Mouse (Mus musculus) heart, embryonic 13.5 days (tissue): ENCODE results near the gene Arhgef15. TPM values are rescaled to one million over a fixed set of nuclear protein-coding genes. Genes with fewer than 3 reads are reported as not detected.
"Not testable (repeated sequence)": the region's sequence is repeated elsewhere in the genome, so short reads cannot be mapped to it uniquely, and the experiment has no call there.

Experiments
- ATAC-seq: fragments of 200-750 bp; cut with Nextera tagmentation; 2 replicates; pipeline ENCODE4 v1.8.0; 2017; ENCODE audit warnings: moderate TSS enrichment; ENCODE audit not compliant: insufficient number of reproducible peaks, low FRiP score, low TSS enrichment; ENCODE audit errors: extremely low read depth
- H3K27ac ChIP-seq: fragments of 300-500 bp; sonication (generic); replicated peaks from 2 replicates; pipeline ENCODE4 v1.5.1; 2015; ENCODE audit warnings: moderate library complexity, mild to moderate bottlenecking, inconsistent platforms
- H3K27me3 ChIP-seq: fragments of 300-500 bp; sonication (generic); replicated peaks from 2 replicates; pipeline ENCODE4 v1.6.1; 2015; ENCODE audit warnings: mild to moderate bottlenecking, inconsistent platforms
- H3K36me3 ChIP-seq: fragments of 300-500 bp; sonication (generic); 2 replicates; pipeline ENCODE4 v1.6.1; 2015; ENCODE audit warnings: mild to moderate bottlenecking, inconsistent platforms
- H3K4me1 ChIP-seq: fragments of 300-500 bp; sonication (generic); 2 replicates; pipeline ENCODE4 v1.6.1; 2015; ENCODE audit warnings: inconsistent platforms
- H3K4me2 ChIP-seq: fragments of 300-500 bp; sonication (generic); 2 replicates; pipeline ENCODE4 v1.6.1; 2015; ENCODE audit warnings: inconsistent platforms, mild to moderate bottlenecking, moderate library complexity
- H3K4me3 ChIP-seq: fragments of 300-500 bp; sonication (generic); 2 replicates; pipeline ENCODE4 v1.5.1; 2015; ENCODE audit warnings: moderate library complexity, mild to moderate bottlenecking, inconsistent platforms
- H3K9ac ChIP-seq: fragments of 300-500 bp; sonication (generic); 2 replicates; pipeline ENCODE4 v1.6.1; 2015; ENCODE audit warnings: inconsistent platforms, mild to moderate bottlenecking, moderate library complexity
- H3K9me3 ChIP-seq: fragments of 300-500 bp; sonication (generic); 2 replicates; pipeline ENCODE4 v1.6.1; 2016; ENCODE audit warnings: inconsistent platforms
- WGBS: fragments of 180-500 bp; shearing (Covaris S2); methylation state at CpG from one replicate; pipeline ENCODE4 v1.1.7; 2015; ENCODE audit warnings: mixed read lengths; 5-methylcytosine and 5-hydroxymethylcytosine counted together
- polyA plus RNA-seq: library from polyadenylated mRNA; unstranded; fragments of >200 nt; fragmentation: Nextera tagmentation; extraction: Ambion mirVana; gene quantifications from 2 replicates; pipeline ENCODE4 v1.2.1, GENCODE M21; 2015

Gene Arhgef15
- polyA plus RNA-seq, 1 experiment from 2014 or later = 11.5 TPM

- WGBS = 52% methylated on average over 5 of the region's 5 CpGs
- H3K27me3 ChIP-seq = peaks cover 6% of the 10 kb centered on the region; the same call in 1 of the 2 replicates
- no peaks in the 10 kb centered on the region for H3K4me1 ChIP-seq
- no peak overlapping the region for H3K4me3 ChIP-seq
- H3K27ac ChIP-seq = no peak overlapping the region; the same call in 1 of the 2 replicates
- no peak overlapping the region for H3K4me2 ChIP-seq
- H3K9ac ChIP-seq = no peak overlapping the region
- no peaks in the 10 kb centered on the region for H3K9me3 ChIP-seq
- no peaks in the 10 kb centered on the region for H3K36me3 ChIP-seq
- no peak for ATAC-seq
These were observed 22.0 kb upstream of the Arhgef15 start for GRCm38 (mm10) chr11:68979320-68979733.

GRCm38 (mm10) chr11:68975601-68976000, 18.3 kb upstream of the Arhgef15 start:
- H3K27ac ChIP-seq = no peak overlapping the region
- no peak overlapping the region for H3K4me3 ChIP-seq
- H3K27me3 ChIP-seq = peaks cover 6% of the 10 kb centered on the region; the same call in 1 of the 2 replicates
- no peaks in the 10 kb centered on the region for H3K9me3 ChIP-seq
- WGBS = 88% methylated on average over 1 of the region's 1 CpGs
- H3K4me1 ChIP-seq = peaks cover 26% of the 10 kb centered on the region
- no peak for ATAC-seq
- no peak overlapping the region for H3K9ac ChIP-seq
- no peaks in the 10 kb centered on the region for H3K36me3 ChIP-seq
- H3K4me2 ChIP-seq = no peak overlapping the region

GRCm38 (mm10) chr11:68975085-68975484, 17.8 kb upstream of the Arhgef15 start, which contains the start of gene Rangrf:
Gene Rangrf (minus strand): TSS chr11:68975185.
- Histone ChIP-seq H3K36me3 (no peaks in the 10 kb centered on the region), H3K4me2 (peak within 1 kb of the TSS; percentile 69), H3K4me3 (peak within 1 kb of the TSS; percentile 59), H3K27ac (no peak within 1 kb of the TSS), H3K9me3 (no peaks in the 10 kb centered on the region), H3K4me1 (peaks cover 31% of the 10 kb centered on the region), H3K27me3 (peaks cover 6% of the 10 kb centered on the region; the same call in 1 of the 2 replicates), H3K9ac (peak within 1 kb of the TSS; percentile 74)
- WGBS = 74% methylated on average over 7 of the region's 7 CpGs
- no peak for ATAC-seq

- Histone ChIP-seq H3K36me3 (no peaks in the 10 kb centered on the region), H3K4me3 (peak overlapping the region; percentile 59)
These were observed 16.8 kb upstream of the Arhgef15 start for GRCm38 (mm10) chr11:68974059-68974450.

GRCm38 (mm10) chr11:68973250-68974058, 16.2 kb upstream of the Arhgef15 start:
- H3K4me3 ChIP-seq = peak overlapping the region; percentile 59
- peak overlapping the region; percentile 74 for H3K9ac ChIP-seq
- 0% methylated on average over 38 of the region's 38 CpGs for WGBS
- H3K4me2 ChIP-seq = peak overlapping the region; percentile 69
- H3K36me3 ChIP-seq, H3K9me3 ChIP-seq: not testable (repeated sequence)
- peaks cover 38% of the 10 kb centered on the region for H3K4me1 ChIP-seq
- H3K27me3 ChIP-seq = peaks cover 13% of the 10 kb centered on the region; the same call in 1 of the 2 replicates
- peak overlapping the region; percentile 20; the same call in 1 of the 2 replicates for H3K27ac ChIP-seq
- ATAC-seq = peak; percentile 78

More at GRCm38 (mm10) chr11:68974059-68974450, 16.8 kb upstream of the Arhgef15 start:
- no peak for ATAC-seq
- Histone ChIP-seq H3K27ac (no peak overlapping the region), H3K9ac (peak overlapping the region; percentile 74), H3K27me3 (peaks cover 7% of the 10 kb centered on the region; the same call in 1 of the 2 replicates), H3K4me2 (peak overlapping the region; percentile 69), H3K9me3 (no peaks in the 10 kb centered on the region), H3K4me1 (peaks cover 35% of the 10 kb centered on the region)
- WGBS = 33% methylated on average over 6 of the region's 6 CpGs

- Histone ChIP-seq H3K4me3 (no peak overlapping the region), H3K36me3 (no peaks in the 10 kb centered on the region), H3K9ac (no peak overlapping the region), H3K4me1 (peaks cover 49% of the 10 kb centered on the region), H3K9me3 (no peaks in the 10 kb centered on the region), H3K27ac (no peak overlapping the region), H3K27me3 (peaks cover 8% of the 10 kb centered on the region; the same call in 1 of the 2 replicates), H3K4me2 (no peak overlapping the region)
- WGBS = 70% methylated on average over 4 of the region's 4 CpGs
- ATAC-seq = no peak
These were observed 13.0 kb upstream of the Arhgef15 start for GRCm38 (mm10) chr11:68970232-68970631.

GRCm38 (mm10) chr11:68968752-68969151, 11.5 kb upstream of the Arhgef15 start:
- H3K27ac ChIP-seq = no peak overlapping the region
- H3K27me3 ChIP-seq = peaks cover 8% of the 10 kb centered on the region; the same call in 1 of the 2 replicates
- peak overlapping the region; percentile 79 for H3K9ac ChIP-seq
- no peaks in the 10 kb centered on the region for H3K36me3 ChIP-seq
- H3K4me1 ChIP-seq = peaks cover 46% of the 10 kb centered on the region
- 80% methylated on average over 11 of the region's 11 CpGs for WGBS
- peak overlapping the region; percentile 96 for H3K4me2 ChIP-seq
- ATAC-seq = no peak
- H3K4me3 ChIP-seq = no peak overlapping the region; the same call in 1 of the 2 replicates
- no peaks in the 10 kb centered on the region for H3K9me3 ChIP-seq

GRCm38 (mm10) chr11:68967337-68968282, 10.3 kb upstream of the Arhgef15 start, which contains the start of gene Slc25a35:
Gene Slc25a35 (plus strand): TSS chr11:68968131.
- under 1% methylated on average over 50 of the region's 50 CpGs for WGBS
- no peaks in the 10 kb centered on the region for H3K9me3 ChIP-seq
- H3K4me3 ChIP-seq = peak within 1 kb of the TSS; percentile 71
- peak within 1 kb of the TSS; percentile 48; the same call in 1 of the 2 replicates for H3K27ac ChIP-seq
- H3K4me2 ChIP-seq = peak within 1 kb of the TSS; percentile 96
- peak within 1 kb of the TSS; percentile 79 for H3K9ac ChIP-seq
- peaks cover 8% of the 10 kb centered on the region; the same call in 1 of the 2 replicates for H3K27me3 ChIP-seq
- H3K36me3 ChIP-seq = no peaks in the 10 kb centered on the region
- ATAC-seq = peak; percentile 85
- H3K4me1 ChIP-seq = peaks cover 41% of the 10 kb centered on the region

GRCm38 (mm10) chr11:68966554-68966953, 9.3 kb upstream of the Arhgef15 start:
- Histone ChIP-seq H3K36me3 (no peaks in the 10 kb centered on the region), H3K4me1 (peaks cover 32% of the 10 kb centered on the region), H3K27ac (no peak overlapping the region), H3K9me3 (no peaks in the 10 kb centered on the region), H3K9ac (no peak overlapping the region), H3K4me3 (0 out of 2 replicates have a peak overlapping the region, but pooled peaks have one; percentile 71), H3K27me3 (peaks cover 8% of the 10 kb centered on the region; the same call in 1 of the 2 replicates), H3K4me2 (peak overlapping the region; percentile 96; the same call in 1 of the 2 replicates)
- no peak for ATAC-seq
- 45% methylated on average over 1 of the region's 1 CpGs for WGBS

- H3K4me2 ChIP-seq = no peak overlapping the region
- no peaks in the 10 kb centered on the region for H3K36me3 ChIP-seq
- H3K4me1 ChIP-seq = peaks cover 25% of the 10 kb centered on the region
- H3K4me3 ChIP-seq = no peak overlapping the region
- no peak overlapping the region for H3K27ac ChIP-seq
- no peak overlapping the region for H3K9ac ChIP-seq
- ATAC-seq = no peak
- H3K9me3 ChIP-seq = no peaks in the 10 kb centered on the region
- peaks cover 8% of the 10 kb centered on the region; the same call in 1 of the 2 replicates for H3K27me3 ChIP-seq
- WGBS = 23% methylated on average over 3 of the region's 3 CpGs
These were observed 8.6 kb upstream of the Arhgef15 start for GRCm38 (mm10) chr11:68965845-68966244.
